Mouse (Mus musculus) layer of hippocampus, postnatal 36 days (tissue): ENCODE data around the gene Ppil4. TPM values are rescaled to one million over a fixed set of nuclear protein-coding genes. Genes with fewer than 3 reads are reported as not detected.

Experiments used
- DNase-seq, 2 experiments: peaks; one replicate each; pipeline ENCODE4 v3.0.0; 2022
- microRNA-seq, 2 experiments: library from miRNA; unstranded; fragments of <30 nt; microRNA quantifications; one replicate each; pipeline ENCODE4 v1.2.0; 2021
- total RNA-seq, 2 experiments: library from RNA; stranded (reverse); gene quantifications; 2 replicates each; pipeline ENCODE4 v1.2.3; 2021

Ppil4 gene
- total RNA-seq, 2 experiments from 2014 or later, result 34.9 to 37.9 TPM

DNA sequence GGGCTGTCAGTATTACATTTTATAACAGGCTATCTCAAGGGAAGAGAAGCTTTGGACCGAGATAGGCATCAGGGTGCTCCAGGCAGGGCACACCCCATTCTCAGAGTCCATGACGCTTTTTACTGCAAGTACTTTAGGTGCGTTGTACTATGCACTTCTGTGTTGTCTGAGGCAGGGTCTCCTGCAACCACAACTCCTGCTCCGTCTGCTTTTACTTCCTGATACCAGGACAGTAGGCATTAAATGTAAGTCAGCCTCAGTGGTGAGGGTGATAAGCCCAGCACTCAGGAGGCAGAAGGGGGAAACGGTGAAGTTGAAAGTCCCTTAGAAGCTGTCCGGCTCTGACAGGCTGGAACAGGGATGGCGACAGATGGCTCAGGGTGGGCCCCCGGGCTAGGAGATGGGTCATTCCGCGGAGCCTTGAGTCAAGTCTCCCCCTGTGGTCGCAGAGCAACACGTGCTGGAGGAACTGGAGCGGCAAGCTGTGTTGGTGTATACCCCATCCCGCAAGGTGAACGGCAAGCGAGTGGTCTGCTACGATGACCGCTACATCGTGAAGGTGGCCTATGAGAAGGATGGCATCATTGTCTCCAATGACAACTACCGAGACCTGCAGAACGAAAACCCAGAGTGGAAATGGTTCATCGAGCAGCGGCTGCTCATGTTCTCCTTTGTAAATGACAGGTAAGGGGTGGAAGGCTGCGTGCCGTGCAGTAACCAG, 69.4 kb downstream of the Ppil4 start:
- DNase-seq, result no peak

DNA sequence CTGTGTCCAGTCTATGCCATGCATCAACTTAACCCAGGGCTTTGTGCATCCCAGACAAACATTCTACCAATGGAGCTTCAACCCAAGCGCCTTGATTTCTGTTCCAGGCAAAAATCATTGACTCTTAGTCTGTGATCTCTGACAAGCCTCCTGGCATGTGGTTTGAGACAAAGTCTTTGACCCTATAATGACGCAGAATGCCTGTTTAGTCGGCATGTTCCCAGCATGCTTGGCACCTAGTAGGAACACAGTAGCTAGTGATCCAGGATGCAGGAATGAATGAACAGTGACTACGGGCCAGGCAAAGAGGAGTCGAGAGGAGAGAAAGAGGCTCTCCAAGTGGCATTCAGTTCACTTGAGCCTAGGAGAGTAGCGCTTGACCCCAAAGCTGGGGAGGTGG, 70.7 kb downstream of the Ppil4 start:
- DNase-seq, result no peak

DNA sequence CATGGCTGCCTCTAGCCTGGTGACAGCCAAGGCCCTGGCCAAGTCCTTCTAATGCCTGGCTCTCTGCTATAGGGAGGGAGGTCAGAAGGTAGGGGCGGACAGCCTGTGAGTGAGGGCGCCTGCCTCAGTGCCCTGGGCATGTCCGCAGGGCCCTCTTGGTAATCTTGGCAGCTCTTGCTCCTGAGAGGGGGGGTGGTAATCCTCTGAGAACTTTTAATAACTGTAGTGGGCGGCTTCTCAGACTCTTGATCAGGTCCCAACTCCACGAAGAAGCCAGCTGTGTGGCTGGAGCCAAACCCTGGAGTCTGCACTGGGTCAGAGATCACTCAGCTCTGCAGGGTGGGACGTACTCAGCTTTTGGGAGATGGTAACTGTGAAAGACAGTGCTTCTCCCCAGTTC, 71.5 kb downstream of the Ppil4 start:
- no peak for DNase-seq

DNA sequence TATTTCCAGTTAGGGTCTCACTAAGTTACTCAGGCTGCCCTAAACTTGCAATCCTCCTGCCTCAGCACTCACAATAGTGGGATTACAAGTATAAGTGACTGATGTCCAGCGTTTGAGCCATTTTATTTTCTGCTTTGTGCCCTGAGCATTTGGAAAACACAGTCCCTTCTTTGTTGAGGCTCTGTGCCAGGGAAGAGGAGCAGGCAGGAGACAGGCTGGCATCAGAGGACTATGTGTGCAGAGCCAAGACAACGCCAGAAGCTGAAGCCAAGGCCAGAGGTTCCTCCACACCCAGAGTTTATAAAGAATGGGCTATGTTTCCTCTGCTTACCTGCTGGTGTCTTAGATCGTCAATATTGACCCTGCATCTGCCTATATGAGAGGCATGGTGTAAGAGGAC, 72.1 kb downstream of the Ppil4 start:
- DNase-seq, result no peak

DNA sequence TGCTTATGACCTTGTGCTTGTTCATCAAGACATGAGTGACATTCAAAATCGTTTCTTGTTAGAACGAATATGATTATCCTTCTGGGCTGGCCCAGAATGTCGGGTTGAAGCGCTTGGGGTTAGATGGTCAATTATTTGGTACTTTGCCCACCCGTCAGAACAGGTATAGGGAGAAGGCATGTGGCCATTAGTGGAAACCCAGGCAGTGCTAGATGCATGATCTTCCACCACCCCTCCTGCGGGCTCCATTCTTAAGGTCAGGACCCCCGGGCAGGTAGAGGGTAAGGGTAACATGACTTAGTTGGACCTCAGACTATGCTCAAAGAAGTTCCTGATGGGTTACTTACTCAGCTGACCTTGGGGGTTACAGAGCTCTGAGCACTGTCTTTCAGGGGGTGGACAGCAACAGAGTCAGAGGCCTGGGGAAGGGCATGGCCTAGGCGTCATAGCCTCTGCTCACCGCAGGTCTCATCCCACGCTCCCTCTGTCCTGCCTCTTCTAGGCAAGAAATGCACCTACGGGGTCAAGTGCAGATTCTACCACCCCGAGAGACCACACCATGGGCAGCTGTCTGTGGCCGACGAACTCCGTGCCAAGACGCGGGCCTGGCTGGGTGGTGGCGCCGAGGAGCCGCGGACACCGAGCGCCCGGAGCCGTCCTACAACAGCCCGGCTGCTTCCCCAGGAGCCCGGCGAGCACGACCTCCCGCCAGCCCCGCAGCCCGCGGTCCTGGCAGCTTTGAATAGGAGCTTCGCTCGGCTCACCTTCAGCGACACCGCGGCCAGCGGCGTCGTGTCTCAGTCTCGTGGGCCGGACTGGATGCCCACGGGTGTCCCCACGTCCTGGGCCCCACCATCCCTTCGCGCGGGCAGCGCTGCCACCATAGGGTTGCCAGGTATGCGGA, 74.3 kb downstream of the Ppil4 start:
- DNase-seq, result peak in 1 of 2 experiments; percentile 19

DNA sequence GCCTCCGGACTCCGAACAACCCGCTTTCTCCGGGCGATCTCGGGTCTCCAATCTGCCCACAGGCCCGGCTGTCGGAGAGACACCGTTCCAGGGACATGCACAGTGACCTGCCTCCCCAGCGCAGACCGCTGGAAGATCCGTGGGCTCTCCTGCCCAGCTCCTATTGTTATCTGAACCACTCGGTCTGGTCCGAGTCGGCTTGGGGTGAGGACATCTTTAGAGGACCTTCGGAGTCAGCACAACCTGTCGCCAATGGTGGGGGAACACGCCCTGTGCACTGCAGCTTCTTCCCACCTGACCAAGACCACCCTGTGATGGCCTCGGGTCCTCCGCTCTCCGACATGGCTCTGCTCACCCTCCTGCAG, 75.0 kb downstream of the Ppil4 start:
- no peak for DNase-seq

DNA sequence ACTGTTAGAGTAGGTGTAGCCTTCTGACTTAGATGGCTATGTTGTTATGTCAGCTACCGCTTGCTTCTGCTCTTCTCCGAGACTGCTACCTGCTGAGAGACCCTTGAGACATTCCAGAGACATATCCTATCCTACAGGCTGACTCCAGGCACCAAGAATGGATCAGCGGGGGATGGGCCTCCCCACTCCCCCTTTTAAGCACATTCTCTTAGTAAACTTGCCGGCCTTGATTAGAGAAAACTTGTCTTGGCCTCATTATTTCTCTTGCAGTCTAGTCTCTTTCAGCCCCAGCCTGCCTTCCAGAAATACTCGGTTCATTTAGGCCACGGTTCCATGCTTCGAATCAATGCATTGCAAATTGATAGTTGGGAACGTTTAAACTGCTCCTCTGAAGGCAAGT, 77.1 kb downstream of the Ppil4 start:
- DNase-seq, result no peak

DNA sequence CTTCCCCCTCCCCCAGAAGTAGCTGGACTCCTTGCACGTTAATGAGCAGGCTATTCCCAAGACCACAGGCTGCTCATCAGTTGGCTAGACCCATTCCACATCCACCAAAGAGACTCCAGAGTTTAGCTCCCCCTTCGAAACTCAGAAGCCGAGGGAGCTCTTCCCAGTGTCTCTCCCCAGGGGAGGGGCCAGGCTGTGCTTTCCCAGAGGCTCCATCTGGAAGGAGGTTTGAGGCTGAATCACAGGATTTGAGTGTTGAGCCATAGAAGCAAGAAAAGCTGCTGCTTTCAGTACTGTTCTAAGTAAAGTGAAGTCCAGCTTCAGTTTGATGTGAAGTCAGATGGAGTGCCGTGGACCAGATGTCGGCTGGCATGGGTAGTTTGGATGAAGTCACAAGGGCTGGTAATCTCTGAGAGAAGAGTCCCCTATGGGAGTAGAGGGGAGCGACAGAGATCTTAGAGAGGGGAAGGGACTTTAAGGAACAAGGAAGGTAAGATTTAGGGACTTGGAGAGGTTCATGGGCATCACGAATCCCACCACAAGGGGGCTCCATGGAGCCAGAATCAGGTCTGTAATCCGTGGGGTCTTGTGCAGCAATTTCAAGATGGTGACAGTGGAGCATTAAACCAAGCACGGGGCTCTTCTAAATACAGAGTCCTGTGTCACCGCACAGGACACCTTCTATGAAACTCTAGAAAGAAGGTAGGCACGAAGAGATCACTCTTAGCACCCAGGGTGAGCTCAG, 78.1 kb downstream of the Ppil4 start:
- DNase-seq, result peak; percentile 46 to 55

DNA sequence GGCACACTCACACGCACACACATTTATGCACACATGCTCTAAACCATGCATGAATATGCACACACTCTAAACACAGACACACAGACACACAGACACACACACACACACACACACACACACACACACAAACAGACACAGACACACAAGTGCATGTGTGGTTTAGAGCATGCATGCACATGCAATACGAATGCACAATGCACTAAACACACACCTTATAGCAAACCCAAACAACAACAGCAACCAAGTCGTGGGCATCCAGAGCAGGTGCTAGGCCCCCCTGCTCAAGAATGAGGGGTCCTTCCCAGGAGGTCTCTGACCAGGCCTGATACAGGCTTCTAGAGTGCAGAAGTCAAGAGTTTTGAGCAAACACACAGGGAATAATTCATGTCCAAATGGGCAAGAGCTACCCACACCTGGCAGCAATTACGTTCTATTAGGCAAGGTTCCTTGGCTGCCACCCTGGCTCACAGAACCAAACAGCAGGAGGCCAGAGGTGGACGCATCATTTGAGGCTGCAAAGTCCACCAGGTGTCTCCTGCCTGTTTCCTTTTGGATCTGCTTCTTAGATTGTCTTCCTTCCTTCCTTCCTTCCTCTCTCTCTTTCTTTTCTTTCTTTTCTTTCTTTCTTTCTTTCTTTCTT, 78.8 kb downstream of the Ppil4 start:
- no peak for DNase-seq

Small RNA genes within 50 kb of the gene (microRNA-seq; reads per million reads assigned to microRNA genes)
- gene Mir5104, result 0 reads per million in 2 experiments

Other genes starting within 250 kb of the Ppil4 start
- 100 to 1,000 TPM; 195 to 210 TPM for gene Lrp11, start 203.1 kb upstream of the Ppil4 start, total RNA-seq
- 1 to 10 TPM; 5.3 to 5.4 TPM for gene Nup43, start 125.4 kb upstream of the Ppil4 start, total RNA-seq
- gene Pcmt1, start 111.8 kb upstream of the Ppil4 start, total RNA-seq, result 100 to 1,000 TPM; 159 to 166 TPM
- gene Lats1, start 111.7 kb upstream of the Ppil4 start, total RNA-seq, result 10 to 100 TPM; 33.5 to 38.6 TPM
- gene Katna1, start 66.9 kb upstream of the Ppil4 start, total RNA-seq, result 10 to 100 TPM; 15.0 to 19.1 TPM
- gene Ginm1, start 67 bp upstream of the Ppil4 start, total RNA-seq, result 10 to 100 TPM; 15.9 to 19.5 TPM
- under 1 TPM; 0.13 to 0.17 TPM for gene Zc3h12d, start 39.6 kb downstream of the Ppil4 start, total RNA-seq
- 10 to 100 TPM; 58.5 to 60.6 TPM for gene Tab2, start 163.3 kb downstream of the Ppil4 start, total RNA-seq